Mouse (Mus musculus): ENCODE results near the gene Gm47189. TPM values are rescaled to one million over a fixed set of nuclear protein-coding genes. Genes with fewer than 3 reads are reported as not detected.

The Gm47189 gene
- polyA plus RNA-seq (2012), result not detected in 2 replicates

GRCm38 (mm10) chr14:41772341-41772740 is at the start of gene Gm47189:
Gm47189 (minus strand) TSS chr14:41772441.

GRCm38 (mm10) chr14:41750514-41750913 is 21.7 kb downstream of the Gm47189 start, which contains the start of gene Gm7929:
Gm7929 (minus strand) TSS chr14:41750614.

Other genes starting within 250 kb of the Gm47189 start
- gene Gm7970, start 216.9 kb downstream of the Gm47189 start, polyA plus RNA-seq (2012), result not detected in 2 replicates
- not detected in 2 replicates for gene 1700049E17Rik2, start 199.2 kb downstream of the Gm47189 start, polyA plus RNA-seq (2012)
- not detected in 2 replicates for gene Gm3072, start 147.8 kb downstream of the Gm47189 start, polyA plus RNA-seq (2012)
- not detected in 2 replicates for gene Gm3676, start 126.0 kb downstream of the Gm47189 start, polyA plus RNA-seq (2012)
- not detected in 2 replicates for gene Gm8068, start 70.6 kb downstream of the Gm47189 start, polyA plus RNA-seq (2012)
- not detected in 2 replicates for gene Gm7929, start 21.8 kb downstream of the Gm47189 start, polyA plus RNA-seq (2012)
- not detected in 2 replicates for gene Gm7980, start 134.8 kb upstream of the Gm47189 start, polyA plus RNA-seq (2012)
- not detected in 2 replicates for gene 1700049E17Rik1, start 152.5 kb upstream of the Gm47189 start, polyA plus RNA-seq (2012)
- not detected in 2 replicates for gene 1700024B05Rik, start 171.6 kb upstream of the Gm47189 start, polyA plus RNA-seq (2012)
- not detected in 2 replicates for gene Gm6401, start 195.5 kb upstream of the Gm47189 start, polyA plus RNA-seq (2012)
- not detected in 2 replicates for gene Gm3543, start 210.9 kb upstream of the Gm47189 start, polyA plus RNA-seq (2012)

All from megakaryocyte-erythroid progenitor cell, adult 5 weeks (primary cell).